Mouse (Mus musculus): ENCODE results near the gene Foxe1. TPM values are rescaled to one million over a fixed set of nuclear protein-coding genes. Genes with fewer than 3 reads are reported as not detected.
A peak's percentile ranks its signal among the peaks of the same experiment; 100 is the strongest.

Foxe1 gene
- polyA plus RNA-seq, 1 experiment from 2014 or later = 0.31 TPM

DNA sequence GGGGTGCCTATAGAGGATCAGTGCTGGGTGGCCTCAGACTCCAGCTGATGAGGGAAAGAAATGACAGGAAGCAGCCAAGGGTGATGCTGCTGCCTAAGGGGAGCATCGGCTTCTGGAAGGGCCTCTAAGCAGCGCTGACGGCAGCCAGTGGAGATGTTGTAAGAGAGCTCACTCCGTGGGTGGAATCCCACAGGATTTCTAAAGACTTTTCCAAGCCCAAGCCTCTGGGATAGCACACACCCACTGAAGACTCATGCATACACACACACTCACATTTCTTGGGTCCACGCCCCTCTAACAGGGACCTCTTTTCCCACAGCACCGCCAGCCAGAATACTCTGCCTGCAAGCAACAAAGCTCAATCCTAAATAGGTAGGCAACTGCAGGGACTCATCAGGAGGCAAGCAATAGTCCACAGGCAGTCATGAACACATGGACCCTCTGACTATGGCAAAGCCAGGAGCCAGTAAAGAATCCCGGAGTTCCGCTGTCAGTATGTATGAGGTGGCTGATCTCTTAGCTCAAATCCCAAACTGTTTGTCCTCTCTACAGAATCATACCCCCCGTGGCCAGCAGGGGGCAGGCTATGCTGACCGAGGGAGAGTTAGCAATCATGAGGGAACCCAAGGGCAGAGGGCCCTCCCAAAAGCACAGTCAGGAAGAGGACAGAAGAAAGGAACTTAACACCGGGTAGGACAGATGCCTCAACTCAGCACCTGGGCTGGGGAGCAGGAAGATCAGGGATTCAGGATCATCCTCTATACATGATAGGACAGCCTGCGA lies 13.1 kb downstream of the Foxe1 start:
- no peaks in the 10 kb centered on the region for H3K36me3 ChIP-seq (ENCODE audit: control insufficient read depth, insufficient read depth, low read length)
- H3K27ac ChIP-seq (ENCODE audit: low read length) = no peak overlapping the region
- H3K9ac ChIP-seq (ENCODE audit: low read length) = no peak overlapping the region
- no peak overlapping the region for H3K4me3 ChIP-seq (replicated peaks; ENCODE audit: low read length)
- no peaks in the 10 kb centered on the region for H3K9me3 ChIP-seq (replicated peaks; ENCODE audit: control insufficient read depth, low read length)
- no peak for ATAC-seq (ENCODE audit: insufficient read depth, low FRiP score)
- H3K4me2 ChIP-seq (ENCODE audit: low read depth, low read length) = no peak overlapping the region
- 47% methylated on average over 12 of the region's 12 CpGs for WGBS
- H3K27me3 ChIP-seq (ENCODE audit: control insufficient read depth, insufficient read depth, low read length) = peaks cover 12% of the 10 kb centered on the region
- H3K4me1 ChIP-seq (ENCODE audit: control insufficient read depth, insufficient read depth, low read length) = no peaks in the 10 kb centered on the region

DNA sequence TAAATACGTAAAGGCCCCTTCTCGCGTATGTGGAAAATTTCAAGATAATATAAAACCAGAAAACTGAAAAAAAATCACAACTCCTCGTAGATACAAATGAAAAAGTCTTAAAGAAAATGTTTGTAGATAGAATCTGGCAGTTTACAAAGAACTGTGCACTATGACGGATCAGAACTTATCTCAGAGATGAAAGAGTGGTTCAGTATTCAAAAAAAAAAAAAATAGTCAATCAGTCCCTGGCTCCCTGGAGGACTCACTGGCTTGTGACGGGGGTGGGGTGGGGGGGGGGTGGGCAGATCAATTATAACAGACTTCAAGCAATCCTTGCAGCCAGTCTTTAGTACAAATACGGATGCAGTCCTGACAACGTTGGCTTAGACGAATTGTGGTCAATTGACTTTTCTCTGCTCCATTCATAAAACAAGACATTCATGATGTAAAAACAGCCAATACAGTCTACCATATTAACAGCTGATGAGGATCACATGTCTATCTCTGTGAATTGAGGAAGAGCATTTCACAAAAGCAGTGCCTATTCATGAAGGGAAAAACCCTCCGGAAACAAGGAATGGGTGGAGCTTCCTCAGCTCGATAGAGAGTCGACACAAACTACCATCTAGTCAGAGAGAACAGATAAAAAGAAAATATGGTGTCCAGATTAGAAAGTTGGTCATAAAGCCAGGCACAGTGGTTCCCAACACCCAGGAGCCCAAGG lies 16.3 kb downstream of the Foxe1 start:
- Histone ChIP-seq H3K36me3 (ENCODE audit: control insufficient read depth, insufficient read depth, low read length) (no peaks in the 10 kb centered on the region), H3K27me3 (ENCODE audit: control insufficient read depth, insufficient read depth, low read length) (peaks cover 8% of the 10 kb centered on the region), H3K4me2 (ENCODE audit: low read depth, low read length) (no peak overlapping the region), H3K4me1 (ENCODE audit: control insufficient read depth, insufficient read depth, low read length) (no peaks in the 10 kb centered on the region), H3K4me3 (replicated peaks; ENCODE audit: low read length) (no peak overlapping the region), H3K9ac (ENCODE audit: low read length) (no peak overlapping the region), H3K9me3 (replicated peaks; ENCODE audit: control insufficient read depth, low read length) (no peaks in the 10 kb centered on the region), H3K27ac (ENCODE audit: low read length) (no peak overlapping the region)
- WGBS = 58% methylated on average over 12 of the region's 12 CpGs
- ATAC-seq (ENCODE audit: insufficient read depth, low FRiP score) = no peak

DNA sequence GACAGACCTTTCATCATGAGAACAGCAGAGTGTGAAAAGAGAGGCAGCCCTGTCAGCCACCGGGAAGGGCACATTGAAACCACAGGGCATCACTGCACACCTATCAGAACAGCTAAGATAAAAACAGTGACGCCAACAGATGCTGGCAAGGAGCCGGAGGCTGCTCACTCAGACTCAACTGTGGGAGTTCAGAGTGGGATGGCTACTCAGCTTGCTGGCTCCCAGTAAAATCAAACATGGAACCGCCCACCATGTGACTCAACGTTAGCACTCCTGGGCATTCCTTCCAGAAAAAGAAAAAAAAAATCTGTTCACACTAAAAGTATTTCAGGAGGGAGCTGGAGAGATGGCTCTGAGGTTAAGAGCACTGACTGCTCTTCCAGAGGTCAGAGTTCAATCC lies 17.8 kb downstream of the Foxe1 start:
- ATAC-seq (ENCODE audit: insufficient read depth, low FRiP score) = no peak
- no peaks in the 10 kb centered on the region for H3K9me3 ChIP-seq (replicated peaks; ENCODE audit: control insufficient read depth, low read length)
- H3K9ac ChIP-seq (ENCODE audit: low read length) = no peak overlapping the region
- H3K4me2 ChIP-seq (ENCODE audit: low read depth, low read length) = no peak overlapping the region
- H3K27ac ChIP-seq (ENCODE audit: low read length) = no peak overlapping the region
- no peaks in the 10 kb centered on the region for H3K36me3 ChIP-seq (ENCODE audit: control insufficient read depth, insufficient read depth, low read length)
- H3K27me3 ChIP-seq (ENCODE audit: control insufficient read depth, insufficient read depth, low read length) = peaks cover 6% of the 10 kb centered on the region
- WGBS = 61% methylated on average over 5 of the region's 5 CpGs
- H3K4me1 ChIP-seq (ENCODE audit: control insufficient read depth, insufficient read depth, low read length) = no peaks in the 10 kb centered on the region
- no peak overlapping the region for H3K4me3 ChIP-seq (replicated peaks; ENCODE audit: low read length)

DNA sequence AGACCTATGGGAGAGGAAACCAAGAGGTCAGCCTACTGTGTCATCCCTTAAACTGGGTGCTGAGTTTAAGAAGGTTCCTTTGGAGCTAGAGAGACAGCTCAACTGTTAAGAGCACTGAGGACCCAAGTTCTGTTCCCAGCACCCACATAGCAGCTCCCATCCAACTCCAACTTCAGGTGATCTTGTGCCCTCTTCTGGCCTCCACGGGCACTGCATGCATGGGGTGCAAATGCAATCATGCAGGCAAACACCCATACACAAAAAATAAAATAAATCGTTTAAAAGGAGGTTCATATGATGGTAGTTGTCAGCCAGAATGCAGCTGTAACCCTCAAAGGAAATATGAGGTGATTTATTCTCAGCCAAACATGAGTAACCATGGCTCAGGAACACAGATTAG lies 21.0 kb downstream of the Foxe1 start:
- 78% methylated on average over 2 of the region's 2 CpGs for WGBS
- no peak for ATAC-seq (ENCODE audit: insufficient read depth, low FRiP score)
- H3K9ac ChIP-seq (ENCODE audit: low read length) = no peak overlapping the region
- H3K27ac ChIP-seq (ENCODE audit: low read length) = no peak overlapping the region
- no peaks in the 10 kb centered on the region; the same call in 1 of the 2 replicates for H3K4me1 ChIP-seq (ENCODE audit: control insufficient read depth, insufficient read depth, low read length)
- no peaks in the 10 kb centered on the region for H3K27me3 ChIP-seq (ENCODE audit: control insufficient read depth, insufficient read depth, low read length)
- peaks cover 3% of the 10 kb centered on the region; the same call in 1 of the 2 replicates for H3K9me3 ChIP-seq (replicated peaks; ENCODE audit: control insufficient read depth, low read length)
- H3K4me3 ChIP-seq (replicated peaks; ENCODE audit: low read length) = no peak overlapping the region
- no peak overlapping the region for H3K4me2 ChIP-seq (ENCODE audit: low read depth, low read length)
- no peaks in the 10 kb centered on the region for H3K36me3 ChIP-seq (ENCODE audit: control insufficient read depth, insufficient read depth, low read length)

DNA sequence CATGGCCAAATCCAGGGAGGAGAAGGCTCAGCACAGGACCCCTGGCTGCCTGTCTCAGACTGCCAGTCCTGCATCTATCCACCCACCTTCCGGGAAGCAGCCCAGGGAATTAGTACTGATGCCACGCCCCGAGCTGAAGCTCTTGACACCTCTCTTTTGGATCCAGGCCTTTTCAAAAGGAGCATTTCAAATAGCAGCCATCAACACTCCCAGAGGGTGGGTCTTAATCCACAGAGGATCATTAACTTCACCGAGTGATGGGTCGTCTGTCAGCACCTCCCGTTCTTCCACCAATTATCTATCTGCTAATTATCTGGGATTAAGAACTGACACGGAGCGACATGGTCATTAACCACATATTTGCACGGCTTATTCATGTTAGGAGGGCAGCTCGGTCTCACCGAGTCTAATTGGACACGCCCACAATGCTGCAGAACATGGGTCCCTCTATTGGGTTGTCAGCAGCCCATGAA lies 24.1 kb downstream of the Foxe1 start:
- Histone ChIP-seq H3K27me3 (ENCODE audit: control insufficient read depth, insufficient read depth, low read length) (no peaks in the 10 kb centered on the region), H3K9me3 (replicated peaks; ENCODE audit: control insufficient read depth, low read length) (peaks cover 3% of the 10 kb centered on the region; the same call in 1 of the 2 replicates), H3K36me3 (ENCODE audit: control insufficient read depth, insufficient read depth, low read length) (no peaks in the 10 kb centered on the region), H3K27ac (ENCODE audit: low read length) (no peak overlapping the region), H3K4me3 (replicated peaks; ENCODE audit: low read length) (no peak overlapping the region), H3K9ac (ENCODE audit: low read length) (no peak overlapping the region), H3K4me1 (ENCODE audit: control insufficient read depth, insufficient read depth, low read length) (no peaks in the 10 kb centered on the region; the same call in 1 of the 2 replicates), H3K4me2 (ENCODE audit: low read depth, low read length) (no peak overlapping the region)
- ATAC-seq (ENCODE audit: insufficient read depth, low FRiP score) = no peak
- 8% methylated on average over 12 of the region's 12 CpGs for WGBS

DNA sequence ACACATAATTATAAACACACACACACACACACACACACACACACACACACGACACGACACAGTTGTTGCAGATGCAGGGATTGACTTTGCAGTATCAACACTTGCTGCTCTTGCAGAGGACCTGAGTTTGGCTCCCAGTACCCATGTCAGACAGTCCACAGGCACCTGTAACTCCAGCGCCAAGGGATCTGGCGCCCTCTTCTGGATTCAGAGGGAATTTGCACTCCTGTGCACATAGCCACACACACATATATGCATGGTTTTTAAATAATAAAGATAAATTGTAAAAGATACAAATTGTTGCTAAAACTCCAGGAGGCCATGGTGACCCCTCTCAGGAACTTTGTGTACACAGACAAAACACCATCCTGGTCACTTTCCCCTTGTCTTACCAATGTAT lies 25.7 kb downstream of the Foxe1 start:
- no peak overlapping the region for H3K4me2 ChIP-seq (ENCODE audit: low read depth, low read length)
- no peak overlapping the region for H3K9ac ChIP-seq (ENCODE audit: low read length)
- no peak overlapping the region for H3K27ac ChIP-seq (ENCODE audit: low read length)
- H3K4me3 ChIP-seq (replicated peaks; ENCODE audit: low read length) = no peak overlapping the region
- H3K27me3 ChIP-seq (ENCODE audit: control insufficient read depth, insufficient read depth, low read length) = no peaks in the 10 kb centered on the region
- no peak for ATAC-seq (ENCODE audit: insufficient read depth, low FRiP score)
- peaks cover 3% of the 10 kb centered on the region; the same call in 1 of the 2 replicates for H3K9me3 ChIP-seq (replicated peaks; ENCODE audit: control insufficient read depth, low read length)
- no peaks in the 10 kb centered on the region for H3K36me3 ChIP-seq (ENCODE audit: control insufficient read depth, insufficient read depth, low read length)
- no peaks in the 10 kb centered on the region; the same call in 1 of the 2 replicates for H3K4me1 ChIP-seq (ENCODE audit: control insufficient read depth, insufficient read depth, low read length)
- WGBS = 61% methylated on average over 4 of the region's 4 CpGs

DNA sequence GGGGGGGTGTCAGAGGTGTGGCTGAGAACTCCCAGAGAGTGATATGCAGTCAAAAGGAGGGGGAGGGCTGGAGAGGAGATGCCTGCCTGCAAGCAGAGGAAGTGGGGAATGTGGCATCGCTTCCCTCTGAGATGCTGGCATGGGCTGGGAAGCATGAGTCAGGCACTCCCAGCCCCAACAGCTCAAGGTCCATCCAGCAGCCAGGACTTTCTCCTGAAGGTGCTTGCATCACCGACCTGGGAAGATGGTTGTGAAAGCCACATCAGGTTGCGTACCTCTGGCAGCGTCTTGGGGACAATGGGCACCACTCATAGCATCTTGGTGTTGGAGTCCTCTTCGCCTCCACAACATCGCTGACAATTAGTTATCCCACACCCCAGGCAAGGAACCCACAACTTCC lies 27.0 kb downstream of the Foxe1 start:
- no peak for ATAC-seq (ENCODE audit: insufficient read depth, low FRiP score)
- H3K9me3 ChIP-seq (replicated peaks; ENCODE audit: control insufficient read depth, low read length) = peaks cover 3% of the 10 kb centered on the region; the same call in 1 of the 2 replicates
- no peak overlapping the region for H3K4me2 ChIP-seq (ENCODE audit: low read depth, low read length)
- H3K27ac ChIP-seq (ENCODE audit: low read length) = no peak overlapping the region
- no peak overlapping the region for H3K9ac ChIP-seq (ENCODE audit: low read length)
- no peaks in the 10 kb centered on the region; the same call in 1 of the 2 replicates for H3K4me1 ChIP-seq (ENCODE audit: control insufficient read depth, insufficient read depth, low read length)
- H3K36me3 ChIP-seq (ENCODE audit: control insufficient read depth, insufficient read depth, low read length) = no peaks in the 10 kb centered on the region
- WGBS = 43% methylated on average over 6 of the region's 6 CpGs
- no peak overlapping the region for H3K4me3 ChIP-seq (replicated peaks; ENCODE audit: low read length)
- no peaks in the 10 kb centered on the region for H3K27me3 ChIP-seq (ENCODE audit: control insufficient read depth, insufficient read depth, low read length)

DNA sequence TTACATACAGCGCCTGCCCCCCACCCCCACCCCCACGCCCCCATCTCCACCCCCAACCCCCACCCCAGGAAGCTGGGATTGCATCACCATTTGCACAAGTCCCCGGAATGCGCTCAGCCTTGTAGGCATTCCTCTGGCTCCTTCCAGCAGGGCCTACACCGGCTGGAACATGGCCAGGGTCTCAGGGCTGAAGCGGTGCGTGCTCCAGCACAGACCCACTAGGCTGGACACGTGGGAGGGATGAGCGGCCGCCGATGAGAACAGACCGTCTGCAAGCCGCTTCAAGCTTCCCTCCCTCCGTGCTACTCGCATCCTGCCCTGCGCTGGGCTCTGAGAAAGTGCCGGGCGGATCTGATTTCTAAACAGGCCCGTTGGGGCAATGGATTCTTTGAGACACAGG lies 27.6 kb downstream of the Foxe1 start:
- peak overlapping the region; percentile 11; the same call in 1 of the 2 replicates for H3K4me3 ChIP-seq (replicated peaks; ENCODE audit: low read length)
- 3% methylated on average over 19 of the region's 19 CpGs for WGBS
- peaks cover 3% of the 10 kb centered on the region; the same call in 1 of the 2 replicates for H3K9me3 ChIP-seq (replicated peaks; ENCODE audit: control insufficient read depth, low read length)
- H3K36me3 ChIP-seq (ENCODE audit: control insufficient read depth, insufficient read depth, low read length) = no peaks in the 10 kb centered on the region
- H3K27ac ChIP-seq (ENCODE audit: low read length) = no peak overlapping the region
- ATAC-seq (ENCODE audit: insufficient read depth, low FRiP score) = peak; percentile 83; the same call in 1 of the 2 replicates
- peak overlapping the region; percentile 39; the same call in 1 of the 2 replicates for H3K9ac ChIP-seq (ENCODE audit: low read length)
- peak overlapping the region; percentile 40 for H3K4me2 ChIP-seq (ENCODE audit: low read depth, low read length)
- H3K4me1 ChIP-seq (ENCODE audit: control insufficient read depth, insufficient read depth, low read length) = no peaks in the 10 kb centered on the region; the same call in 1 of the 2 replicates
- H3K27me3 ChIP-seq (ENCODE audit: control insufficient read depth, insufficient read depth, low read length) = no peaks in the 10 kb centered on the region

DNA sequence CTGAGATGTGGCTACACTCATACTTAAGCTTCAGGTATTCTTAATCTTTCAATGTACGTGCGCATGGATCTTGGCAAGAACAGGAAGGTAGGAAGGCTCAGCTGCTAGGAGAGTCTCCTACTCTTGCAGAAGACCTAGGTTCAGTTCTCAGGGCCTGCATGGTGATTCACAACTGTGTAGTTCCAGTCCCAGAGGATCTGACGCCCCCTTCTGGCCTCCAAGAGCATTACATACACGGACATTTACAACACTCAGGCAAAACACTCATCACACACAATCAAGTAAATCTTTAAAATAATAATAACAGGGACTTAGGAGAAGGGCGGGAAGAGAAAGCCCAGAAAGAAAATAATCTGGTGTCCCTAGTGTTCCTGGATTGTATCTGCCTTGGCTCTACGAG lies 31.0 kb downstream of the Foxe1 start:
- 0 out of 2 replicates have a peak overlapping the region, but pooled peaks have one; percentile 50 for H3K9ac ChIP-seq (ENCODE audit: low read length)
- peak overlapping the region; percentile 68 for H3K4me2 ChIP-seq (ENCODE audit: low read depth, low read length)
- no peaks in the 10 kb centered on the region for H3K9me3 ChIP-seq (replicated peaks; ENCODE audit: control insufficient read depth, low read length)
- WGBS = 57% methylated on average over 6 of the region's 6 CpGs
- no peaks in the 10 kb centered on the region for H3K27me3 ChIP-seq (ENCODE audit: control insufficient read depth, insufficient read depth, low read length)
- H3K36me3 ChIP-seq (ENCODE audit: control insufficient read depth, insufficient read depth, low read length) = peaks cover 4% of the 10 kb centered on the region
- H3K4me1 ChIP-seq (ENCODE audit: control insufficient read depth, insufficient read depth, low read length) = no peaks in the 10 kb centered on the region
- H3K4me3 ChIP-seq (replicated peaks; ENCODE audit: low read length) = peak overlapping the region; percentile 35
- ATAC-seq (ENCODE audit: insufficient read depth, low FRiP score) = no peak
- H3K27ac ChIP-seq (ENCODE audit: low read length) = no peak overlapping the region
